Mouse (Mus musculus) stomach, postnatal 0 days (tissue): Measurements from ENCODE around the gene Scn8a.

Source experiments
- CTCF ChIP-seq: IDR thresholded peaks from 2 replicates; pipeline ENCODE4 v1.5.1; 2016; ENCODE audit warnings: antibody characterized with exemption, low read depth, mild to moderate bottlenecking, moderate library complexity
- EP300 ChIP-seq: optimal IDR thresholded peaks from 2 replicates; pipeline ENCODE3; 2016; ENCODE audit warnings: antibody characterized with exemption

- TF ChIP-seq EP300 (no peak), CTCF (no peak)
These were observed 116.8 kb downstream of the Scn8a start for GRCm38 (mm10) chr15:100986479-100986878.
